Mouse (Mus musculus): Measurements from ENCODE around the gene Gm21719.
"Not testable (repeated sequence)": the region's sequence is repeated elsewhere in the genome, so short reads cannot be mapped to it uniquely, and the experiment has no call there.

Gene Gm21719

DNA sequence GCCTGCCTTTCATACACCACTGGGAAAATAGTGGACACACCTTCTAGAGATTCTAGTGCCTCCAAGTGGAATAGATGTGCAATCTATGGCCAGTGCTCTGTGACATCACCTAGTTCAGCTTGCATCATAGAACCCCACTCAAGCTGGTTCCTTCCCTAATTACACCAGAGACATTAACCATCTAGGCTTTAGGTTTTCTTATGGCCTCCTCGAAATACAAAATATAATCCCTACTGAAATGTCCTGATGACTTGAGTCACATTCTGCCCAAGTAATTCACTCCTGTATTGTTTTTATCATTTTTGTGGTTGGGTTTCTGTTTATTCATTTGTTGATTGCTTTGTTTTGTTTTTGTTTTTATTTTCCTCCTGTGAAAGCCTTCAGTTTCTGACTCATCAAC, at the start of gene Gm21719:
Gene Gm21719, minus strand, starts transcription at position 101 of the 400 bp plus-strand sequence.
- H3K4me1 ChIP-seq (replicated peaks; ENCODE audit: low read depth, low read length); H3K36me3 ChIP-seq (ENCODE audit: insufficient read depth, low read length); H3K4me3 ChIP-seq (replicated peaks; ENCODE audit: low read length); H3K27me3 ChIP-seq (ENCODE audit: insufficient read depth, low read length); H3K9me3 ChIP-seq (ENCODE audit: low read length): not testable (repeated sequence)

All from E14TG2a.4 (cell line).